Mouse (Mus musculus) C2C12 (cell line): ENCODE data around the gene Armc10. TPM values are rescaled to one million over a fixed set of nuclear protein-coding genes. Genes with fewer than 3 reads are reported as not detected.

Source experiments
- H3K27me3 ChIP-seq: one replicate; pipeline ENCODE4 v1.6.1; 2011; ENCODE audit not compliant: control insufficient read depth, insufficient read depth, insufficient read length
- H3K36me3 ChIP-seq: one replicate; pipeline ENCODE4 v1.6.1; 2011; ENCODE audit not compliant: control insufficient read depth, insufficient read depth
- H3K4me3 ChIP-seq: one replicate; pipeline ENCODE4 v1.5.1; 2011; ENCODE audit warnings: mild to moderate bottlenecking, control low read depth; ENCODE audit not compliant: poor library complexity, insufficient read depth, severe bottlenecking
- H3K79me2 ChIP-seq: one replicate; pipeline ENCODE4 v1.6.1; 2011; ENCODE audit not compliant: control insufficient read depth, insufficient read depth
- H3K79me3 ChIP-seq: one replicate; pipeline ENCODE4 v1.6.1; 2011; ENCODE audit warnings: low read depth, control low read depth
- H3ac ChIP-seq: one replicate; pipeline ENCODE3; 2011; ENCODE audit warnings: low read depth; ENCODE audit not compliant: control insufficient read depth, insufficient read length
- CEBPB ChIP-seq: IDR thresholded peaks from one replicate; pipeline ENCODE4 v1.6.1; 2011; ENCODE audit warnings: low read depth, mild to moderate bottlenecking, control low read depth, moderate library complexity
- CTCF ChIP-seq: IDR thresholded peaks from one replicate; pipeline ENCODE4 v1.5.1; 2011; ENCODE audit not compliant: control insufficient read depth, insufficient read depth, insufficient read length
- FOSL1 ChIP-seq: IDR thresholded peaks from one replicate; pipeline ENCODE4 v1.8.0; 2011; ENCODE audit warnings: mild to moderate bottlenecking, low read length; ENCODE audit not compliant: poor library complexity, insufficient read depth, severe bottlenecking
- MAX ChIP-seq: IDR thresholded peaks from one replicate; pipeline ENCODE4 v1.6.1; 2011; ENCODE audit warnings: mild to moderate bottlenecking, control low read depth
- MYOD1 ChIP-seq: IDR thresholded peaks from one replicate; pipeline ENCODE4 v1.6.1; 2011; ENCODE audit warnings: low read depth; ENCODE audit not compliant: control insufficient read depth, insufficient read length
- MYOG ChIP-seq: IDR thresholded peaks from one replicate; pipeline ENCODE4 v1.6.1; 2011; ENCODE audit not compliant: control insufficient read depth, insufficient read length; ENCODE audit errors: extremely low read depth
- USF1 ChIP-seq: IDR thresholded peaks from one replicate; pipeline ENCODE4 v1.6.1; 2011; ENCODE audit warnings: low read depth, mild to moderate bottlenecking, control low read depth, moderate library complexity
- polyA plus RNA-seq: library from polyadenylated mRNA; unstranded; fragments of >200 nt; fragmentation: generic; extraction: Trizol; gene quantifications from one replicate; pipeline ENCODE4 v1.2.1, GENCODE M21; 2012; ENCODE audit warnings: missing spikeins

Armc10 gene
- polyA plus RNA-seq, 1 experiment: 13.3 TPM

- Histone ChIP-seq H3K79me3 (no peaks in the 10 kb centered on the region), H3K36me3 (no peaks in the 10 kb centered on the region), H3ac (no peak overlapping the region), H3K4me3 (no peak overlapping the region), H3K27me3 (no peaks in the 10 kb centered on the region), H3K79me2 (no peaks in the 10 kb centered on the region)
- TF ChIP-seq CEBPB (no peak), MYOG (no peak), MAX (no peak), MYOD1 (no peak), USF1 (no peak), CTCF (no peak), FOSL1 (no peak)
Observed at GRCm38 (mm10) chr5:21663081-21663480, 17.5 kb downstream of the Armc10 start.

- no peaks in the 10 kb centered on the region for H3K79me2 ChIP-seq
- H3K27me3 ChIP-seq: no peaks in the 10 kb centered on the region
- TF ChIP-seq USF1 (no peak), CTCF (no peak), MAX (no peak)
- no peak overlapping the region for H3K4me3 ChIP-seq
- no peaks in the 10 kb centered on the region for H3K36me3 ChIP-seq
- no peak overlapping the region for H3ac ChIP-seq
- no peaks in the 10 kb centered on the region for H3K79me3 ChIP-seq
Observed at GRCm38 (mm10) chr5:21667191-21668137, 21.9 kb downstream of the Armc10 start.

GRCm38 (mm10) chr5:21669307-21669706 is 23.7 kb downstream of the Armc10 start:
- TF ChIP-seq USF1 (no peak), FOSL1 (no peak), CTCF (no peak), MYOG (no peak), MYOD1 (no peak), MAX (no peak), CEBPB (no peak)
- H3K79me2 ChIP-seq: no peaks in the 10 kb centered on the region

GRCm38 (mm10) chr5:21672812-21673635 is 27.4 kb downstream of the Armc10 start:
- no peak overlapping the region for H3ac ChIP-seq
- no peaks in the 10 kb centered on the region for H3K27me3 ChIP-seq
- TF ChIP-seq CTCF (no peak), MYOD1 (no peak), USF1 (no peak), CEBPB (no peak), MYOG (no peak), FOSL1 (no peak), MAX (no peak)
- H3K79me2 ChIP-seq: no peaks in the 10 kb centered on the region
- H3K4me3 ChIP-seq: no peak overlapping the region
- no peaks in the 10 kb centered on the region for H3K36me3 ChIP-seq
- H3K79me3 ChIP-seq: no peaks in the 10 kb centered on the region

More at GRCm38 (mm10) chr5:21669307-21669706, 23.7 kb downstream of the Armc10 start:
- Histone ChIP-seq H3K4me3 (no peak overlapping the region), H3ac (no peak overlapping the region), H3K79me3 (no peaks in the 10 kb centered on the region), H3K27me3 (no peaks in the 10 kb centered on the region), H3K36me3 (no peaks in the 10 kb centered on the region)

- Histone ChIP-seq H3K4me3 (no peak overlapping the region), H3K27me3 (no peaks in the 10 kb centered on the region), H3ac (no peak overlapping the region), H3K36me3 (no peaks in the 10 kb centered on the region), H3K79me3 (no peaks in the 10 kb centered on the region), H3K79me2 (no peaks in the 10 kb centered on the region)
- TF ChIP-seq CEBPB (no peak), FOSL1 (no peak)
Observed at GRCm38 (mm10) chr5:21673742-21674141, 28.1 kb downstream of the Armc10 start.
